Mouse (Mus musculus): ENCODE measurements around the gene Glb1l2. TPM values are rescaled to one million over a fixed set of nuclear protein-coding genes. Genes with fewer than 3 reads are reported as not detected.

The Glb1l2 gene
- 1.2 and 1.3 TPM in 2 replicates for polyA plus RNA-seq (2014; fragmentation: Nextera tagmentation; extraction: Ambion mirVana)

DNA sequence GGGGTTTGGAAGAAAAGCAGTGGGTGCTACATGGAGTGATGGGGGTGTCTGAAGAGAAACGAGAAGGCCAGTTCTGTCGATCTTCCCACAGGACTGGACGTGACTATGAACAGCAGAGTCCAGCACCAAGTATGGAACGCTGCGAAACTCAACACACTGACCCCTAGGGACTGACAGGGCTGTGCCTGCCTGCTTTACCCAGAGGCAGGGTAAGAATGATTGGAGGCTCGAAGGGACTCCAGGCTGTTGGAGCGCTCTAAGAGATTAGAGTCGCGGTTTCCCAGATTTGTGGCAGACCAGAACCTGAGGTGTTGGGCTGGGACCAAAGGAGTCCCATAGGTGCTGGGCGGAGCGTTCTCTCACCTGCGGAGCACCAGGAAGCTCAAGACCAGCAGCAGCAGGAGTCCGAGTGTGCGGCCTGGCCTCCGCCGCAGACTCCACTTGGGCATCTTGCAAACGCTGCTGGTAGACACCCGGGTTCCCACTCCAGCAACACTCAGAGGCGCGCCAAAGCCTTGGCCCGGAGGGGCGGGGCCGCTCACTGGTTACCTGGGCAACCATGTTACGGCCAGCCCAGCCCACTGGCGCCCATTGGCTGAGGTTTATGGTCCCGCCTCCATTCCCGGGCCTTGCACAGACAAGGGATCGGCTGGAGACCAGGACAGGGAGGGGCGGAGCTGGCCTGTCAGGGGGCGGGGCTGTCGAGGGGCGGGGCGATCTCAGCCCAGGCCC lies at the start of gene Glb1l2:
Gene Glb1l2 (minus strand): TSS at position 534 of the 732 bp plus-strand sequence.
- H3K36me3 ChIP-seq (ENCODE audit: control insufficient read depth, insufficient read depth, low read length), result no peaks in the 10 kb centered on the region
- no peaks in the 10 kb centered on the region for H3K27me3 ChIP-seq (ENCODE audit: control insufficient read depth, insufficient read depth, low read length)
- ATAC-seq (replicated peaks; ENCODE audit: insufficient number of reproducible peaks, low FRiP score, low TSS enrichment), result peak; percentile 100
- H3K9me3 ChIP-seq (replicated peaks; ENCODE audit: control insufficient read depth, low read length), result no peaks in the 10 kb centered on the region
- peak within 1 kb of the TSS; percentile 54; the same call in 1 of the 2 replicates for H3K27ac ChIP-seq (ENCODE audit: low read depth, low read length)
- H3K4me2 ChIP-seq, result peak within 1 kb of the TSS; percentile 85
- H3K4me1 ChIP-seq (ENCODE audit: control insufficient read depth, insufficient read depth, low read length), result no peaks in the 10 kb centered on the region
- under 1% methylated on average over 33 of the region's 33 CpGs for WGBS (ENCODE audit: insufficient replicate concordance)
- H3K9ac ChIP-seq (ENCODE audit: low read depth, low read length), result peak within 1 kb of the TSS; percentile 66
- peak within 1 kb of the TSS; percentile 52 for H3K4me3 ChIP-seq (ENCODE audit: low read depth, low read length)

DNA sequence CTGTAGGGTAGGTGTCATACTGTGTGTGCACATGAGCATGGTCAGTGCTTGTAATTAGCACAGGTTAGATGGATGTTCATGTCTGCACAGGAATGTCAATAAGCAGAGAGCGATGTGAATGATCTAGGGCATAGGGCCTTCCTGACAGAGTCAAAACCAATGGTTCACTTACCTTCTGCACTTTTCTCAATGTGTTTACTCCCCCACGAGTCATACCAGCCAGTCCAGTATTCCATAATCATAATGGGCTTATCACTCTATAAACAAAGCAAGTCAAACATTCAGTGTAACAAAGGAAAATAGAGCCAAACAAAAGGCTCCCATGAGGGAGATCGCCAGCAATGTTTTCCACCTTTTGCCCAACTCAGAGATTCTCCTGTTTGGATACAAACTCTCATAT lies 24.8 kb upstream of the Glb1l2 start:
- Histone ChIP-seq H3K27ac (ENCODE audit: low read depth, low read length) (no peak overlapping the region), H3K4me3 (ENCODE audit: low read depth, low read length) (no peak overlapping the region), H3K9ac (ENCODE audit: low read depth, low read length) (no peak overlapping the region), H3K4me2 (no peak overlapping the region), H3K9me3 (replicated peaks; ENCODE audit: control insufficient read depth, low read length) (no peaks in the 10 kb centered on the region), H3K27me3 (ENCODE audit: control insufficient read depth, insufficient read depth, low read length) (no peaks in the 10 kb centered on the region), H3K36me3 (ENCODE audit: control insufficient read depth, insufficient read depth, low read length) (no peaks in the 10 kb centered on the region), H3K4me1 (ENCODE audit: control insufficient read depth, insufficient read depth, low read length) (no peaks in the 10 kb centered on the region)
- 63% methylated on average over 3 of the region's 3 CpGs for WGBS (ENCODE audit: insufficient replicate concordance)
- no peak for ATAC-seq (replicated peaks; ENCODE audit: insufficient number of reproducible peaks, low FRiP score, low TSS enrichment)

DNA sequence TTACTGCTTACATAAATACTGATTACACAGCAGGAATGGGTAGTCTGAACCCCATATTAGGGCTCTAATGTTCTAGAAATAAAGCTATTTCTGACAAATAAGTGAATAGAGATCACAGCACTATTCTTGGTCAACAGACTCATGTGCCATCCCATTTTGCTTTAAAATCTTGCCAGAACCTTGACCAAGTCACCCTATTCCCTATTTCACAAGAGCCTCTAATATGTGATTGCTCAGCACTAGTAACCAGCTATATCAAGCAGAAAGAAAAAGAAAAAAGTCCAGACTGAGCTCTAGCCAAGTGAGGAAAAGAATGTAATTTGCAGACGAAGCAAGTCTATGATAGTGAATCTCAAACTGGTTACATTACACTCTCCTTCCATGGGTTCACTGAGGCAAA lies 13.7 kb upstream of the Glb1l2 start:
- Histone ChIP-seq H3K4me3 (ENCODE audit: low read depth, low read length) (no peak overlapping the region), H3K9ac (ENCODE audit: low read depth, low read length) (no peak overlapping the region), H3K9me3 (replicated peaks; ENCODE audit: control insufficient read depth, low read length) (no peaks in the 10 kb centered on the region), H3K4me1 (ENCODE audit: control insufficient read depth, insufficient read depth, low read length) (no peaks in the 10 kb centered on the region), H3K4me2 (no peak overlapping the region), H3K36me3 (ENCODE audit: control insufficient read depth, insufficient read depth, low read length) (no peaks in the 10 kb centered on the region), H3K27me3 (ENCODE audit: control insufficient read depth, insufficient read depth, low read length) (no peaks in the 10 kb centered on the region), H3K27ac (ENCODE audit: low read depth, low read length) (no peak overlapping the region)
- no peak for ATAC-seq (replicated peaks; ENCODE audit: insufficient number of reproducible peaks, low FRiP score, low TSS enrichment)
- 69% methylated on average over 1 of the region's 1 CpGs for WGBS (ENCODE audit: insufficient replicate concordance)

DNA sequence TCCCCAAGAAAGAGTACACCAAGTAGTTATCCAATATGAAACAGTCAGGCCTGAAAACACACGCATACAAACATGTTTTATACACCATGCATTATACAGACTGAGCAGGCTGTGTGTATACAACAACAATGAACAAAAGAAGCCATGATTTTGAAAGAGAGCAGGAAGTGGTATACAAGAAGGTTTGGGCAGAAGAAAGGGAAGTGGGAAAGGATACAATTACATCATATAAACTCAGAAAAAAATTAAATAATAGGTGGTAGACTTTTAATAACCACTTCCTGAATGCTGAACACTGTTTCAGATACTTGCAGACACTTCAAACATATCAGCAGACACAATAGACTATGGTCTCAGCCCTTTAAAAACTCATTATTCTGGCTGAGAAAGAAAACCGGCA lies 2.5 kb upstream of the Glb1l2 start:
- ATAC-seq (replicated peaks; ENCODE audit: insufficient number of reproducible peaks, low FRiP score, low TSS enrichment), result no peak
- Histone ChIP-seq H3K9me3 (replicated peaks; ENCODE audit: control insufficient read depth, low read length) (no peaks in the 10 kb centered on the region), H3K4me3 (ENCODE audit: low read depth, low read length) (no peak overlapping the region), H3K4me1 (ENCODE audit: control insufficient read depth, insufficient read depth, low read length) (no peaks in the 10 kb centered on the region), H3K27me3 (ENCODE audit: control insufficient read depth, insufficient read depth, low read length) (no peaks in the 10 kb centered on the region), H3K27ac (ENCODE audit: low read depth, low read length) (no peak overlapping the region), H3K4me2 (no peak overlapping the region), H3K9ac (ENCODE audit: low read depth, low read length) (no peak overlapping the region), H3K36me3 (ENCODE audit: control insufficient read depth, insufficient read depth, low read length) (no peaks in the 10 kb centered on the region)
- WGBS (ENCODE audit: insufficient replicate concordance), result 82% methylated on average over 2 of the region's 2 CpGs

DNA sequence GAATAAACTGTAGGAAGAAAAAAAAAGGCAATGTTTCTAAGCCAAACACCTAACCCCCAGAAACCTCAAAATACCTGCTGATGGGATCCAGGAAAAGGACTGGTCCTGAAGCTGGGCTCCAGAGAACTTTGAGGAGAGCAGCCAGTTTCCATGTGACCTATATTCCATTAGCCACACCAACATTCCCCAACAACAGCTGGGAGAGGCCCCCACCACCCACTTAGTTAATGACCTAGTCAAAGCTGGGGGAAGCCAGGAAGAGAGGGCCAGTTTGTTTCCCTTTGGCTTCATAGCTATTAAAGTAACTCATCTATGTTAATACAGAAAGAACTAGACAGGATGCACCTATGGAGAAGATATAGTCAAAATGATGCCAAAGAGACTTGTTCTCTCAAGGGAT lies 1.9 kb downstream of the Glb1l2 start:
- no peak overlapping the region for H3K27ac ChIP-seq (ENCODE audit: low read depth, low read length)

DNA sequence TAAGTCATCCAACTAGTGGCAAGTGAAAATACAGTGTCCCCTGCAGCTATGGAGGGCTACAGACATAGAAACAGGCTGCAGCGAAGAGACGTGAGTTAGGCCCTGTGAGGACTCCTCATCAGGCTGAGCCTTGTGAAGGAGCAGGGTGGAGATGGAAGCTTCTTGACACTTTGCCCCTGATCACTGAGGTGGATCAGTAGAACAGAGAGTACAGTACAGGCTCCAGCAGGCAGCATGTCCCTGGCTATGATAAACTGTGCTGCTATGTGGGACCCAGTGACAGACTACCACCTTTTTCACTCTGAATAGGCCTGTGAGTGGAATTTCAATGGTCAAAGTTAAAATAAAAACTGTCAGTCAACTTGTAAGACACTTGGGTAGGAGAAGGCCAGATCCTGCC lies 5.9 kb downstream of the Glb1l2 start:
- Histone ChIP-seq H3K27ac (ENCODE audit: low read depth, low read length) (no peak overlapping the region), H3K9me3 (replicated peaks; ENCODE audit: control insufficient read depth, low read length) (no peaks in the 10 kb centered on the region), H3K4me1 (ENCODE audit: control insufficient read depth, insufficient read depth, low read length) (no peaks in the 10 kb centered on the region), H3K9ac (ENCODE audit: low read depth, low read length) (no peak overlapping the region), H3K36me3 (ENCODE audit: control insufficient read depth, insufficient read depth, low read length) (no peaks in the 10 kb centered on the region), H3K4me2 (no peak overlapping the region), H3K27me3 (ENCODE audit: control insufficient read depth, insufficient read depth, low read length) (no peaks in the 10 kb centered on the region), H3K4me3 (ENCODE audit: low read depth, low read length) (no peak overlapping the region)
- WGBS (ENCODE audit: insufficient replicate concordance), result 85% methylated on average over 2 of the region's 2 CpGs
- ATAC-seq (replicated peaks; ENCODE audit: insufficient number of reproducible peaks, low FRiP score, low TSS enrichment), result no peak

More for the DNA sequence above, 1.9 kb downstream of the Glb1l2 start:
- no peaks in the 10 kb centered on the region for H3K4me1 ChIP-seq (ENCODE audit: control insufficient read depth, insufficient read depth, low read length)
- no peak overlapping the region for H3K9ac ChIP-seq (ENCODE audit: low read depth, low read length)
- no peaks in the 10 kb centered on the region for H3K36me3 ChIP-seq (ENCODE audit: control insufficient read depth, insufficient read depth, low read length)
- H3K4me3 ChIP-seq (ENCODE audit: low read depth, low read length), result no peak overlapping the region
- ATAC-seq (replicated peaks; ENCODE audit: insufficient number of reproducible peaks, low FRiP score, low TSS enrichment), result no peak
- H3K27me3 ChIP-seq (ENCODE audit: control insufficient read depth, insufficient read depth, low read length), result no peaks in the 10 kb centered on the region
- no peak overlapping the region for H3K4me2 ChIP-seq
- H3K9me3 ChIP-seq (replicated peaks; ENCODE audit: control insufficient read depth, low read length), result no peaks in the 10 kb centered on the region

DNA sequence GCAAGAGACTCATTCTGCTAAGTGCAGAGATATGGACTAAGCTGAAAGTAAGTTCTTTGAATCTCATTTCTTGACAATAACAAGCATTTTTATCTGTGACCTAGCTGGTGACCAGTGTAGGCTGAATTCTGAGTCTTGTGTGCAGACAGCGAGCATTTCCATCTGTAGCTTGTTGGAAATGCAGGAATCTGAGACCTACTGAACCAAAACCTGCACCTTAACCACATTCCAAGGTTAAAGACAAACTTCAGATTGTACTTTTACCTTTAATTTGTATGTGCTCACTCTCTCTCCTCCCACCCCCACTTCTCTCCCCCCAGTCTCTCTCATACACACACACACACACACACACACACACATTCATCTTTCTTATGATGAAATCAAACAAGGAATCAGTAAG lies 7.5 kb downstream of the Glb1l2 start:
- 88% methylated on average over 1 of the region's 1 CpGs for WGBS (ENCODE audit: insufficient replicate concordance)
- Histone ChIP-seq H3K4me2 (no peak overlapping the region), H3K4me1 (ENCODE audit: control insufficient read depth, insufficient read depth, low read length) (no peaks in the 10 kb centered on the region), H3K9me3 (replicated peaks; ENCODE audit: control insufficient read depth, low read length) (no peaks in the 10 kb centered on the region), H3K36me3 (ENCODE audit: control insufficient read depth, insufficient read depth, low read length) (no peaks in the 10 kb centered on the region), H3K27me3 (ENCODE audit: control insufficient read depth, insufficient read depth, low read length) (no peaks in the 10 kb centered on the region), H3K4me3 (ENCODE audit: low read depth, low read length) (no peak overlapping the region), H3K9ac (ENCODE audit: low read depth, low read length) (no peak overlapping the region), H3K27ac (ENCODE audit: low read depth, low read length) (no peak overlapping the region)
- ATAC-seq (replicated peaks; ENCODE audit: insufficient number of reproducible peaks, low FRiP score, low TSS enrichment), result no peak

DNA sequence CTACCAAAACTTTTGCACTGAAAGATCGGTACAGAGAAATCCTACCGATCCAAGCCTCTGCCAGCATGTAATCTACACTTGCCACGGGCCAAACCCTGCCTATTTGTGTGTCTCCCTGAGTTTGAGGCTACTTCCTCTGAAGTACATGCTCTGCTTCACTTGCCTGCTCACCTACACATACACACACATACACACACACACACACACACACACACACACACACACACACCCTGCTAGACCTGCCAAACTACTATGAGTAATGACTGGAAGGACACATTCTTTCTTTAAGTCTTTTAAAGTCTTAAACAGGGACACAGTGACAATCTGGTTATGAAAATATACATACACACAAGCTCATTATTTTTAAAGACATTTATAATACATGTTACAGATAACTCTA lies 8.1 kb downstream of the Glb1l2 start:
- 89% methylated on average over 3 of the region's 3 CpGs for WGBS (ENCODE audit: insufficient replicate concordance)
- Histone ChIP-seq H3K4me1 (ENCODE audit: control insufficient read depth, insufficient read depth, low read length) (no peaks in the 10 kb centered on the region), H3K36me3 (ENCODE audit: control insufficient read depth, insufficient read depth, low read length) (no peaks in the 10 kb centered on the region), H3K4me2 (no peak overlapping the region), H3K9ac (ENCODE audit: low read depth, low read length) (no peak overlapping the region), H3K4me3 (ENCODE audit: low read depth, low read length) (no peak overlapping the region), H3K27me3 (ENCODE audit: control insufficient read depth, insufficient read depth, low read length) (no peaks in the 10 kb centered on the region), H3K9me3 (replicated peaks; ENCODE audit: control insufficient read depth, low read length) (no peaks in the 10 kb centered on the region), H3K27ac (ENCODE audit: low read depth, low read length) (no peak overlapping the region)
- ATAC-seq (replicated peaks; ENCODE audit: insufficient number of reproducible peaks, low FRiP score, low TSS enrichment), result no peak

DNA sequence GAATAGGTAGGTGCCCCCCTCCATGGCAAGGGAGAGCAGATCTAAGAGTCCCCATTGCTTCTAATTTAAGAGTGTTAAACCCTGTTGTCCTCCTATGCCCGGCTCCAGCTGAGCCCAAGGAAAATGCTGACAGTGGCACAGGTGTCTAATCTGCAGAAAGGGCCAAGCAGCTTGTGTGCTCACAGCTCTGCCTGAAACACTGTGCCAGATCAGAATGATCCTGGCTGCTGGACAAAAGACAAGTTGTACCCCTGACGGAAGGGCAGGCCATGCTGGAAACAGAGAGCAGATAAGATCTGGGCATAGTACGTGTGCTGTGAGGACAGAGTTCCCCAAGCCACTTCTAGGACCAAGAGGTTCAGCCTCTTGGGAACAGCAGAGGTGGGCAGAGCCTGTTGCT lies 13.4 kb downstream of the Glb1l2 start:
- ATAC-seq (replicated peaks; ENCODE audit: insufficient number of reproducible peaks, low FRiP score, low TSS enrichment), result no peak
- Histone ChIP-seq H3K4me1 (ENCODE audit: control insufficient read depth, insufficient read depth, low read length) (no peaks in the 10 kb centered on the region), H3K27ac (ENCODE audit: low read depth, low read length) (no peak overlapping the region), H3K27me3 (ENCODE audit: control insufficient read depth, insufficient read depth, low read length) (no peaks in the 10 kb centered on the region), H3K9me3 (replicated peaks; ENCODE audit: control insufficient read depth, low read length) (no peaks in the 10 kb centered on the region), H3K36me3 (ENCODE audit: control insufficient read depth, insufficient read depth, low read length) (no peaks in the 10 kb centered on the region), H3K9ac (ENCODE audit: low read depth, low read length) (no peak overlapping the region), H3K4me2 (no peak overlapping the region), H3K4me3 (ENCODE audit: low read depth, low read length) (no peak overlapping the region)
- WGBS (ENCODE audit: insufficient replicate concordance), result 55% methylated on average over 3 of the region's 3 CpGs
